Mouse (Mus musculus): ENCODE results near the gene Fcho1. TPM values are rescaled to one million over a fixed set of nuclear protein-coding genes. Genes with fewer than 3 reads are reported as not detected.
"Not testable (repeated sequence)": the region's sequence is repeated elsewhere in the genome, so short reads cannot be mapped to it uniquely, and the experiment has no call there.

The Fcho1 gene
- polyA plus RNA-seq (2015; fragmentation: Nextera tagmentation; extraction: Ambion mirVana), result 123 and 127 TPM in 2 replicates

GRCm38 (mm10) chr8:71725122-71725924 is at the start of gene Fcho1:
Gene Fcho1 (minus strand): TSS chr8:71725716.
- DNase-seq (ENCODE audit: low spot score), result peak; percentile 96

GRCm38 (mm10) chr8:71771336-71771735 is 45.8 kb upstream of the Fcho1 start:
- no peak for DNase-seq (ENCODE audit: low spot score)

DNA sequence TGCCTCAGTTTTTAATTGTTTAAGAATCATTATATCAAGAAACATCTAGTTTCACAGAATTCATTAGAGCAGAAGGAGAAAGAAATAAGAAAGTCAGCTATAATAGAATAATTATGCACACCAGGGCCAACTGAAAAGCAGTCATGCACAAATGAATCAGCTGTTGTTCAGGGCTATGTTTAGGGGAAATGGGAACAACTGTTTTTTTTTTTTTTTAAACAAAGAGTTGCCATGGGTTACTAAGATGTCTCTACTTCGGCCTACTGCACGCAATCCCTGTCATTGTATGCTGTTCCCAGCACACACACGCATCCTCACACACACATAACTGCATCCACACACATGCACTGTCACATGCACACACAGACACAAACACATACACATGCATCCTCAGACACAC is 33.3 kb upstream of the Fcho1 start:
- no peak for DNase-seq (ENCODE audit: low spot score)

DNA sequence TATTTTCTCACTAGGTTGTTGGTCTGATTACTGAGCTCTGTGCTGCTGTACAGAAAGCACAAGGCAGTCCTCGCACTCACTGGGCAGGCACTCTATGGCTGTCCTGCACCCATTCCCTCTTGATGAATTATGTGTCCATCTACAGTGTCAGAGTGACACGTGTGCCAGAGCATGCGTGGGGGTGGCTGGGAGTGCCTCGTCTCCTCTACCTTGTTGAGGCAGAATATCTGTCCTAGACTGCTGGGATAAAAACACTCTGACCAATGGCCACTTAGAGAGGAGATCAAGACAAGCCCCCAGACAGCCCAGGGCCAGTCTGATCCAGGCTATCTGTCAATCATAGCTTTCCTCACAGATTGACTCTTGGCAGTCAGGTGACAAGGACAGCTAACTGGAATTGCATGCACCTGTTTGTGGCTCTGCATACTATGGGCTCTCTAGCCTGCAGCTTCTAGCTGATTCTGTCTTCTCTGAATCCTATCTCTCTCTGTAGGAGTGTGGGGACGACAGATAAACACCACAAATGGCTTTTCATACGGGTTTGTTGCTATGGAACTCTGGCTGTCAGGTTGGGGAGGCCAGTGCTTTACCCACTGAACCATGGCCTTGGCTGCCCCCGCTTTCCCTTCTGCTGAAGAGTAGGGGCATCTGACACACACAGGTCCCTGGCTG is 27.5 kb upstream of the Fcho1 start:
- DNase-seq (ENCODE audit: low spot score), result not testable (repeated sequence)

- not testable (repeated sequence) for DNase-seq (ENCODE audit: low spot score)
Observed at GRCm38 (mm10) chr8:71752263-71752662, 26.7 kb upstream of the Fcho1 start.

GRCm38 (mm10) chr8:71751337-71751886 is 25.9 kb upstream of the Fcho1 start:
- DNase-seq (ENCODE audit: low spot score), result not testable (repeated sequence)

GRCm38 (mm10) chr8:71749321-71750075 is 24.0 kb upstream of the Fcho1 start:
- DNase-seq (ENCODE audit: low spot score), result not testable (repeated sequence)

GRCm38 (mm10) chr8:71747082-71747481 is 21.6 kb upstream of the Fcho1 start:
- not testable (repeated sequence) for DNase-seq (ENCODE audit: low spot score)

GRCm38 (mm10) chr8:71745322-71745721 is 19.8 kb upstream of the Fcho1 start:
- no peak for DNase-seq (ENCODE audit: low spot score)

GRCm38 (mm10) chr8:71742783-71743182 is 17.3 kb upstream of the Fcho1 start:
- no peak for DNase-seq (ENCODE audit: low spot score)

DNA sequence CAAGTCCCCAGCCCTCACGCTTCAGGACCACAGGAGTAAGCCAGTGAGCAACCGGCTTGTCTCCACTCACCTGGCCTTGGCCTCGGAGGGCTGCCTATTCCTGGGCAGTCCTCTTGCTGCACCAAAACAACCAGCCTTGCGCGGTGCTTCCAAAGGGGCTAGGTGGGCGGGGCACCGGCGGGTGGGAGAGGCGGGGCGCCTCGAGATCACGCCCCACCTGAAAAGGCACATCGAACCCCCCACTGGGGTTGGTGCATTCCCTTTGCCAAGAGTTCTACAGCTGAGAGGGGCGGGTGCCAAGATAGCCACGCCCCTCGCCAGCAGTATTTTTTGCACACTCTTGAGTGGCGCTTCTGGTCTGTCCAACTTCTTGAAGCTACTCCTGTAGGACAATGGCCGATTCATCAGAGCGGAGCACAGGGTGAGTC is 16.2 kb upstream of the Fcho1 start:
- peak; percentile 39 for DNase-seq (ENCODE audit: low spot score)

DNA sequence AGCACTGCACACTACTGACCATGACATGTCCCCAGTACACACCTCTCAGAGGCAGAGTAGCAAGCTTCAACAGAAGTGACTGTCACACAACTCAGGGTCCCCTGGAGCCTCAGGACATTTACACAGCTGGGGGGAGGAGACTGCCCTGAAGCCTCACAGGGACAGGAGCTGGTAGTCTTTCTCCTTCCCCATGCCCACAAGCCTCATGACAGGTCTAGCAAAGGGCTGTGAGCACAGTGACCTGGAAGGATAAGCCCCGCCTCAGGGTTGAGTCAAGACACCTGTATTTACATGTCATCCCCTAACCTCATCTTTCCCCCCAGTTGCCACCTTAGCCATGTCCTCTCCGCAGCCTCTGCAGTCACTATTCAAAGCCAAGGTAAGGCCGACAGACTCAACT is 15.7 kb upstream of the Fcho1 start:
- DNase-seq (ENCODE audit: low spot score), result no peak

GRCm38 (mm10) chr8:71738316-71738715 is 12.8 kb upstream of the Fcho1 start:
- DNase-seq (ENCODE audit: low spot score), result not testable (repeated sequence)

GRCm38 (mm10) chr8:71731652-71732230 is 6.2 kb upstream of the Fcho1 start:
- DNase-seq (ENCODE audit: low spot score), result peak; percentile 79

DNA sequence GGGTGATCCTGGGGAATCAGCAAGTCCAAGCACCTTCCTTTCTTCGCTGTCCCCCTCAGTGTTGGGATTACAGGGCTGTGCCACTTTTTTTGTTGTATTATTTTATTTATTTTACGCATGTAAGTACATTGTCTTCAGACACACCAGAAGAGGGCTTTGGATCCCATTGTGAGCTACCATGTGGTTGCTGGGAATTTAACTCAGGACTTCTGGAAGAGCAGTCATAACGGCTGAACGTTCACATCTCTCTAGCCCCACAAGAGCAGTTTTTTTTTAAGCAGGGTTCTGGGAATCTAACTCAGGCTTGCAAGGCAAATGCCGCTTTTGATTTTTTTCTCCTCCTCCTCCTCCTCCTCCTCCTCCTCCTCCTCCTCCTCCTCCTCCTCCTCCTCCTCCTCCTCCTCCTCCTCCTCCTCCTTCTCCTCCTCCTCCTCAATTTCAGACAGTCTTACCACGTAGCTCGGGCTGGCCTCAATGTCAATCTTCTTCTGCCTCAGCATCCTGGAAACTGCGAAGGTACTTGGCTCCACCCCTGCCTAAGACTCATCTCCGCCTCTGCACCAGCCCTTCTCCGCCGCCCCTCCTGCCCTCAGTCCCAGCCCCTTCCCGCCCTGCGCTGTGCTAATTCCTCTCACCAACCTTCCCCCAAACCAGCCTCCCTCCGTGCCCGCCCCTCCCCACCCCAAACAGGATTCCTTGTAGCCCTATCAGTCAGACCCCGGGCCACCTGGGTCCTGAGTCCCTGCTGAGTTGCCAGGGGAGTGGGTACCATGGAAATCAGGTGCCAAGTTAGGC is 3.5 kb upstream of the Fcho1 start:
- DNase-seq (ENCODE audit: low spot score), result peak; percentile 63

- DNase-seq (ENCODE audit: low spot score), result peak; percentile 36
Observed at GRCm38 (mm10) chr8:71728240-71728785, 2.8 kb upstream of the Fcho1 start.

DNA sequence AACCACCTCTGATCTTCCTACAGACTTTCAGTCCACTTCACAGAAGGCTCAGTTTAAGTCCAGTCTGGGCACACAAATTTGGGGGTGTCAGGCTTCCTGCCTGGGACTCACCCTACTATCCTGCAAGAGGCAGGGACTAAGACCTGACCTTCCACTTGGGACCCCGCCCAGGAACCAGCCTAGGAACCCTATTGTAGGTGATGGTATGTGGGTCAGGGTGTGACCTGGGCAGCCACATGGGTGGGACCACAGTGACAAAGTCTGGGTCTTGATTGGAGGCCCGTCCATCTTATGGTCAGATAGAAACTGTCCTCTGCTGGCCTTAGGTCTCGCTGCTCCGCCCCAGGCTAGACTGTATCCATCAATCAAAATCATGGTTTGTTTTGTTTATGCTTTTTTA is 1.1 kb downstream of the Fcho1 start:
- no peak for DNase-seq (ENCODE audit: low spot score)

GRCm38 (mm10) chr8:71723047-71723551 is 2.4 kb downstream of the Fcho1 start:
- DNase-seq (ENCODE audit: low spot score), result peak; percentile 88

DNA sequence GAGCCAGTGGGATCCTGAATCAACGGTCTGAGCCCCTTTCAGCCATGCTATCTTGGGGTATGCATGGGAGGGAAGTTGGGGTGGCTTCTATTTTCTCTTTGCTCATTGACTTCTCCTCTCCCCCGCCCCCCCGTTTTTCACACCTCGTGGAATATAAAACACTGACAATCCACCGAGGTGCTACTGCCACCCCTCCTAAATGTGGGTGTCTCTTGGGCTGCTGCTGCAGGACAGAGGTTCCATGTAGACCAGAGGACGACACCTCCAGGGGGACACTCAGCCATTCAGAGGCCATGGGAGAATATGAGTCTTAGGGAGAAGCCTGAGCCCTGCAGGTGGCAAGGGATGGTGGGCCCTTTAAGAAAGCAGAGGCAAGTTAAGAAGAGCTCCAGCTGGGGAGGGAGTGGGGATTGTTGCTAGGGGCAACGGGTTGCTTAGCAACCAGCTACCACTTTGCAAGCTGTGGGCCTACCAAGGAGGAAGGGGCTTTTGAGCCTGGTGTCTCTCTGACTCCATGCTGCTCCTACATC is 5.5 kb downstream of the Fcho1 start:
- peak; percentile 77 for DNase-seq (ENCODE audit: low spot score)

Data from thymus, postnatal 0 days (tissue).